Mouse (Mus musculus) layer of hippocampus, adult 9-11 months (tissue): ENCODE measurements around the gene Emilin3.
"Not testable (repeated sequence)": the region's sequence is repeated elsewhere in the genome, so short reads cannot be mapped to it uniquely, and the experiment has no call there.

Experiments
- DNase-seq: peaks from one replicate; pipeline ENCODE4 v3.0.0; 2022

The Emilin3 gene

DNA sequence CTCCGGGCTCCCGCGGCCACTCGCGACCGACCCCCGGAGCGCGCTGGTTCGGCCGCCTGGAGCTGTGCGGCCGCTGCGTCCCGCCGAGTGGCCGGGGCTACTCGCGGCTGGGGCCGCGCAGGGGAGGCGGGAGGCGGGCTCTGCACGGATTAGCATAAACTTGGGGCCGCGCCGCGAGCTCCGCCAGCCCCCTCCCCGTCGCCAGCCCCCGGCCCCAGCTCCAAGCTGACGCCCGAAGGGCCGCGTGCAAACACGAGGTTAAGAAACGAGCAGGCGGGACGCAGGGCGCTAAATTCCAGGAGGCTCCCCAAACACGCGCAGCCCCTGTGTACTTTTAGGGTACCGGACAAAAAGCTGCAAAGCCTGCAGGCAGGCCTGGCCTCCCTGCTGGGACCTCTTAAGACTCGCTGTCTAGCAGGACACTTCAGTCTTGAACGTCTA, at the start of gene Emilin3:
TSS of gene Emilin3 (minus strand) at position 98 of the 441 bp plus-strand sequence.
- DNase-seq, result no peak

DNA sequence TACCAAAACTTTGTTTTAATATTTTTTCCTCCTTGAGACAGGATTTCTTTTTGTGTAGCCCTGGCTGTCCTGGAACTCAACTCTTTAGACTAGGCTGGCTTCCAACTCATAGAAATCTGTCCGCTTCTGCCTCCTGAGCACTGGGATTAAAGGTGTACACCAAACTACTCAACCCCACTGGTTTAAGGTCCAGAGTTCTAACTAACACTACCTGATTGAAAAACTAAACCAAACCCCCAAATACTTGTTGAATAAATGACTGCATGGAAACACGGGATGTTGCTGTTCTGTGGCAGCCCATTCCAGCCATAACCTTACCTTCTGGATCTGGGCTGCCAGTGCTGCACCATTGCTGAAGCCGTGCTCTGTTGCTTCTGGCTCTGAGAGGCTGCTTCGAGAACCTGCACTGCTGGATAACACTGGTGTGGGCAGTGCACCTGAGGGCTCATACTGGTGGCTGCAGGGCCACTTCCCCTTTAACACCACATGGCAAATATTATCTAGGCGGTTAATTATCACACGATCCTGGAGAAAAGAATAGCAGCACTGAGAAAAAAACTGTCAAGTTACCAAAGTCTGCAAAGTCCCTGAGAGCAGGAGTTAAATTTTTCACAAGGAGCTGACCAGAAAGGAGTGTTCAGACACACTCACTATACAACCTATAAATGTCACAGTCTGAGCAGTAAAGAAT, 49.0 kb upstream of the Emilin3 start:
- no peak for DNase-seq

DNA sequence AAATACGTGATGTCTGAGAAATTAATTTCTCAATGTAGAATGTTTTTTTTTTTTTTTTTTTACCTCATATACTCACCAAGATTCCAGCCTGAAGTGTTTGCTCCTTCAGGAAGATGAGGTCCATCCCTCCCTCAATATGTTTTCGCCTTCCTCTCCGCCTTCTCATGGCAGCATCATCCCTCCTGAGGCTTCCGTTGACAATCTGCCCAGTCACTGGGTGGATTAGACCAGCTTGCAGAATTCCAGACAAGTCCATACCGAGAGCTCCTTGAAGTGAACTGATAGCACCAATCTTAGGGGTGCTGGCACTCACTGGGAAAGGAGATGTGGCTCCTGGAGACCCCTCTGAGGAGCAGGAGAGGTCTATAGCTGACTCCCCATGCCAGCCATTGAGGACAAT, 47.8 kb upstream of the Emilin3 start:
- DNase-seq, result no peak

DNA sequence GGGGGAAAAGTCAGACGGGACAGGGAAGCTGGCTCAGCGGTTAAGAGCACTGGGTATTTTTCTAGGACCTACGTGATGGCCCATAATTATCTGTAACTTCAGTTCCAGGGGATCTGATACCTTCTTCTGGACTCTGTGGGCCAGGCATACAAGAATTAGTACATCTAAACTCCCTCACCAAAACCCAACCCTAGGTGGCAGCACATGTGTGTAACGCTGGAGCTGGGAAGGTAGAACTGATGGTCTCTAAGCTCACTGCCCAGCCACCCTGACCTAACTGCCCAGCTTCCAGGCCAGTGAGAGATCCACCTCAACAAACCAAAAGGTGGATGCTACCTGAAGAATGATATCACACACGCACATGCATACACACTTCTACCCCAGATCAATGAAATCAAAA, 46.6 kb upstream of the Emilin3 start:
- DNase-seq, result no peak

DNA sequence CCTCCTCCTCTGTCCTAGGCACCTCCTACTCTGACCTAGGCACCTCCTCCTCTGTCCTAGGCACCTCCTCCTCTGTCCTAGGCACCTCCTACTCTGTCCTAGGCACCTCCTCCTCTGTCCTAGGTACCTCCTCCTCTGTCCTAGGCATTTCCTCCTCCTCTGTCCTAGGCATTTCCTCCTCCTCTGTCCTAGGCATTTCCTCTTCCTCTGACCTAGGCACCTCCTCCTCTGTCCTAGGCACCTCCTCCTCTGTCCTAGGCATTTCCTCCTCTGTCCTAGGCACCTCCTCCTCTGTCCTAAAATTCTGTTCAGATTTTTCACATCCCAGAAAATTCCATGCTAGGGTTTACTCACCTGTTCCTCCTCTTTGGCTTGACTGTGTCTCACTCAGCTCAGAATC, 45.7 kb upstream of the Emilin3 start:
- DNase-seq, result not testable (repeated sequence)

DNA sequence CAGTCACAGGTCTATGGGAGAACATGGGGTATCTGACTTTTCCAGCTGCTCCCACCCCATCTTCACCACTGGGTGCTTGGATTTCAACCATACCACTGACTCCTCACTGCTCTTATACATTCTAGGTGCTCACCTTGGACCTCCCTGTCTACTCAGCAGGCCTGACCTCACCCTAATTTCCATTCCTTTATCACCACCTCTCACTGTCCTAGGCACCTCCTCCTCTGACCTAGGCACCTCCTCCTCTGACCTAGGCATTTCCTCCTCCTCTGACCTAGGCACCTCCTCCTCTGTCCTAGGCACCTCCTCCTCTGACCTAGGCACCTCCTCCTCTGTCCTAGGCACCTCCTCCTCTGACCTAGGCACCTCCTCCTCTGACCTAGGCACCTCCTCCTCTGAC, 45.2 kb upstream of the Emilin3 start:
- not testable (repeated sequence) for DNase-seq

DNA sequence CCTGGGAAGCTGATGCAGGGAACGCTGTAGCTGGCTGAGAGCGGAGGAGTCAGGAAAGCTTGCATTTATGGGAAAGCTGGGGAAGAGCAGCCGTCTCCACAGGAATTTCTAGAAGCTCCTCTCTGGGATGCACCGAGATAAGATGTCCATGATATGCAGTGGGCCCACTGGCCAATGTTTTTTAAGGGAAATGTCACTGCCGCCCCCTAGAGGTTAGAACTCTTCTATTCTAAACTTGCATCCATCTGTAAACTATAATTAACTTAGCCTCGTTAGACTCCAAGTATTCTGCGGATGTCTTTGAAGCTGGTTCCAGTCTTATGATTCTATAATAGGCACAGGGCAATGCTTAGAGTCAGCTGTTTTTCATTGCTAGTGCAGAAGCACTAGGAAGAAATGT, 43.2 kb upstream of the Emilin3 start:
- DNase-seq, result peak; percentile 31

DNA sequence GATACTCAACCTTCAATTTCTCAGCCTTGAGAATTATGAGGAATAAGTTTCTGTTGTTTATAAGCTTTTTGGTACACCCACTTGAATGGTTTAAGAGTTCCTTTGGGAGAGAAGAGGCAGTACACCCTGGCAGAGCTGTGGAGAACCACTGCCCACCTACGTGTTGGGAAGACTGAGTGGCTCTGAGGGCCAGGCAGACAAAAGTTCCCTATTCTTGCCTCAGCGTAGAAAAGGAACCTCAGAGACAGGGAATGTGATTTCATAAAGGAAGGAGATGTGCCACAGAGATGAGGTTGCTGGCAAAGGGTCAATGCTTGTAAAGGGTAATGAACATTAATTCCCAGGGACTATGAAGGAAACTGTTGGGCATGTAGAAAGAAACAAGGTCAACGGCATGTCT, 42.4 kb upstream of the Emilin3 start:
- DNase-seq, result no peak

DNA sequence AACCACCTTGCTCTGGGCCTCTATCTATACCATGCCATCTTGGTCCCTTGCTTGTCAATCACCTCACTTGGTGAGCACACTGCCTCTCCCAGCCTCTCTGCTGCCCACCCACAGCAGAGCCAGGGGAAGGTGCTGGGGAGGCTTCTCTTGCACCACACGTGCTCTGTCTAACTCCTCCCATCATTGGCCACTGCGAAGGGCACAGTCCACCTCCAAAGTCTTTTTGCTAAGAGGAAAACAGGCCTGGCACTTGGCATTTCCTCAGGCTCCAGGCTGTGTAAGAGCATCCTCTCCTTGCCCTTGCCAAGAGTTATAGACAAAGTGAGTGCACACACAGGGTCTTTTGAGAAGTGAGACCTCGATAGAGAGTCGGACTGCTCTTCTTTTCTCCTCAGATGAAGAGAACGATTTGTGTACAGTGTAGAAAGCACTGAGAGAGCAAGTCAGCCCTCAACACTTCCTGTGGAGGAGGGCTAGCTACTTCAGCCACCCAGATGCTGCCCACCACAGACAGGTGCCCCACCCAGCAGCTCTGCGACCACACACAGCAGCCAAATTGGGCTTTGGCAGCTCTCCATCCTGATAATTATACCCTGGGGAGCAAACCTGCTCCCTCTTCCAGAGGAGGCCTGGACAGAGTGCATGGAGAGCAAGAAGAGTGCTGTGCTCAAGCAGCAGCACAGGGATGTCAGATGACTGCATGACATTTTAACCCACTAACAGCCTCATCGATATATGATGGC, 41.2 kb upstream of the Emilin3 start:
- no peak for DNase-seq

DNA sequence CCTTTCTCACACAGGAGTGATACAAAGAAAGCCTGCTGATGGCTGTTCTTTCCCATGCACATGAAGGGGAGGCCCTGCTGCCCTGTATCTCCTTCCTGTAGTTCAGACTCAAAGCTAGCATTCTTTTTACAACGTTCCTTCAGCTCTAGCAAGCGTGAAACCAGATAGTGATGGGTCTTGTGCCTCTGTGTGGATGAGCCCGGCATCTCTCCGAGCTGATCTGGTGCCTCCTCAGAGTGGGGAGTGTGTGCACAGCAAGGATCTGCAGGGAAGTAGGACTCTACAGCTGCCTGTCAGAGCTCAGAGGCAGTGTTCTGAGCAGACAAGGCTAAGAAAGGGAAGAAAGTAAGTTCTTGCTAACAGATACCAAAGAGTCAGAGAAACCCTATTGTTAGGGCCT, 39.5 kb upstream of the Emilin3 start:
- DNase-seq, result no peak

DNA sequence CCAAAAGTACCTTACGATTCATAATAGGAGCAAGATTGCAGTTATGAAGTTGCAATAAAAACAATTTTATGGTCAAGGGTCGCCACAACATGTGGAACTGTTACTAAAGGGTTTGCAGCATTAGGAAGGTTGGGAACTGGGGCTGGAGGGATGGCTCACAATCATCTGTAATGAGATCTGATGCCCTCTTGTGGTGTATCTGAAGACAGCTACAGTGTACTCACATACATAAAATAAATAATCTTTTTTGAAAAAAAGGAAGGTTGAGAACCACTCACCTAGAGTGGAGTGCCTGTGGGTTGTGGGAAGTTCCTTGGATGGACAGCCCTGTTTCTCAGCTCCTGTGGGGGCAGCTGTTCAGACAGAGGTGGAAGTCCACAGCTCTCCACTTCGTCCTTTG, 30.3 kb upstream of the Emilin3 start:
- no peak for DNase-seq

DNA sequence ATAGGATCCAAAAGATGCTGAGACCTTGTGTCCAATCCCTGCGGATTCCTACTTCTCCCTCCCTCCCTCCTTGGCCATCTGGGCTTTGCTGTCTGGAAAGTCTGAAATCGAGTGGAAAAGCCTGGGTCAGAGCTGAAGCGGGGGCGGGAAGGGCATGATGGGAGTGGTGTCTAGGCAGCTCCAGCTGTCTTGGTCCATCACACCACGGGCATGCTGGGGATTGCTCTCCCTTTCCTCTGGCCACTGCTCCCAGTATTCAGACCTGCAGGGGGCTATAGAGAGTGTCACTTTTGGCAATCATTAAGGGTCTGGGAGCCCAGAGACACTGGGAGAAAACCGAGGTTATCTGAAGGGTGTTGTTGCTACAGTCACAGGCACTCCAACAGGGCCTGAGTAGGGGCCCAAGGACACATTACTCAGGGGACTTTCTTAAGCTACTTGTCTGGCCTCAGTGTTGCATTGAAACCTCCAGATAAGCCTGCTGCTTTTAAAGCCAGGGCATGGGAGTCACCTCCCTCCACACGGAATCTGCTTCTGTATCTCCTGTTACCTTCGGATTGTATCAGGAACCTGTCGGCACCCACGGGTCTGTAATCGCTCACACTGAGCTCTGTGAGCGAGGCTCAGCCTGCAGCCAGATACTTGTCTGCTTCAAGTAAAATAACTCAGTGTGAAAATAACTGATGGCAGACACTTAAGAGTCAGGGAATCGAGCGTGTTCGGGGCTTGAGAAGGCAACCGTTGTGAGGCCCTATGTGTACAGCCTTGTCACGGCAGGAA, 29.0 kb upstream of the Emilin3 start:
- DNase-seq, result no peak

DNA sequence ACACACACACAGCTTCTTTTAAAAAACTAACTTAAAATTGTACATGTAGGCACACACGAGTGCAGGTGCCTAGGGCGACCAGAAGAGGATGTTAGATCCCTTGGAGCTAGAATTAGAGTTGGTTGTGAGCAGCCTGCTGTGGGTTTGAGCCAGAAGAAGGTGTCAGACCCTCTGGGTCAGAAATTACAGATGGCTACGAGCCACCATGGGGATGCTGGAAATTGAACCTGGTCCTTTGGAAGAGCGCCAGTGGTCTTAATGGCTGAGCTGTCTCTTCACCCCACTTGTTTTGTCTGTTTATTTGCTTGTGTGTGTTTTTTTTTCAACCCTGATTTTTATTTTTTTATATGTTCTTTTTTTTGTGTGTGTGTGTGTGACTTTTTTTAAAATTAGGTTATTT, 22.3 kb upstream of the Emilin3 start:
- DNase-seq, result no peak

DNA sequence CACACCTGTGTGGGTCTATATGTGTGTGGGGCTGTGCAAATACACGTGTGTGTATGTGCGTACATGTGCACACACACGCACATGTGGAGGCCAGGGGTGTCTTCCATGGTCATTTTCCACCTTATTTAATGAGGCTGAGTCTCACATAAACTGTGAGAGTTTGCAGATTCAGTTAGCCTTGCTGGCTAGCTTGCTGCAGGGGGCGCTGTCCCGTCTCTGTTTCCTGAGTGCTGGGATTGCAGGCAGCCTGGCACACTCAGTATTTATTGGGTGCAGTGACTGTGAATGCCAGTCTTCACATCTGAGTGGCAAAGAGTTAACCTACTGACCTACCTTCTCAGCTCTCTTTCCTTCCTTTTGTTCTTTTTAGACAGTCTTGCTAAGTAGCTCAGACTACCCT, 21.8 kb upstream of the Emilin3 start:
- no peak for DNase-seq

DNA sequence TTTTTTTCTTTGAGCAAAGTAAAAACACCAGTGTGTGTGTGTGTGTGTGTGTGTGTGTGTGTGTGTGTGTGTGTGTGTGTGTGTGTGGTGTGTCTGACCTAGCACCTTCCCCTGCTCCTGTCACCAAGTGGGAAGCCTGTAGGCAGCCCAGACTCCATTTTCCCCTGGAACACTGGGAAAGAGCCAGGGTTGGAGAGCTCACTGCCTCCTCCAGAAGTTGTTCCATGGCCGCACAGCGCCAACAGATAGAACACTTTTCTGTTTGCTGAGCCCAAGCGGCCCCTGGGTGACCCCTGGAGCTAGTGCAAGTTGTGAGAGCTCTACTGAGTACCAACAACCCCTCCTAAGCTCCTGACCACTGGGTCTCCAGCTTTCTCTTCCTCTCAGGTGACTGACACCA, 20.9 kb upstream of the Emilin3 start:
- DNase-seq, result no peak

DNA sequence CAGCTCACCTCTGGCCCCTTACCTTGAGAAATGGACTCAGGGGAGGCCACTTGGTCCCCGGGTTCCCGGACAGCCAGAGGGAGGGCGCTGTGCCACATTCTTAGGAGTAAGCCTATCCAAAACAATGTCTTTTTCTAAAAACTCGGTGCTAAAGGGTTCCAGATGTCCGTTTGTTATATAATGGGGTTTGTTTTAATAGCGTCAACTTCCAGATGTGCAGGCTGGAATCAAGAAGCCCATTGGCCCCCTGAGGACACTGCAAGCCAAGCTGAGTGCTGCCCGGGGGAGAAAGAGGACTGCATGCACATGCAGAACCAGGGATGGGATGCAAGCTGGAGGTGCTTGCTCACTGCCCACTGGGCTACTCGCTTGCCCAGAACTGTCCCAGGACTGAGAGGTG, 20.2 kb upstream of the Emilin3 start:
- DNase-seq, result no peak

DNA sequence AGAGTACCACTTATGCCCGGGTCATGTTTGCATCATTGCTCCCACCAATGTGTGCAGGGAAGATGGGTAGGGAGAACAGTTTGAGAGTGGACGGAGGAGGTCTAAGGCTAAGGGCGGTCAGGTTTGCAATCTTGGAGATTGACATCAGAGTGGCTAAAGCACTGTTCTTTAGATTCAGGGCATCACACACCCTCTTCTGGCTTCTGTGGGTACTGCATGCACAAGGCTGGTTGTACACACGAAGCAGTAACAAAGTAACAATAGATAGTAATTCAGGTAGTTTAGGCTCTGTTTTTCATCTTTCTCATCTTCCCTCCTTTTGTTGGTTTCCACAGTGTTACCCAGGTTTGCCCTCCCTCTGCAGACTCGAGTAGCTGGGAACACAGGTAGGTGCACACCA, 19.2 kb upstream of the Emilin3 start:
- DNase-seq, result no peak

DNA sequence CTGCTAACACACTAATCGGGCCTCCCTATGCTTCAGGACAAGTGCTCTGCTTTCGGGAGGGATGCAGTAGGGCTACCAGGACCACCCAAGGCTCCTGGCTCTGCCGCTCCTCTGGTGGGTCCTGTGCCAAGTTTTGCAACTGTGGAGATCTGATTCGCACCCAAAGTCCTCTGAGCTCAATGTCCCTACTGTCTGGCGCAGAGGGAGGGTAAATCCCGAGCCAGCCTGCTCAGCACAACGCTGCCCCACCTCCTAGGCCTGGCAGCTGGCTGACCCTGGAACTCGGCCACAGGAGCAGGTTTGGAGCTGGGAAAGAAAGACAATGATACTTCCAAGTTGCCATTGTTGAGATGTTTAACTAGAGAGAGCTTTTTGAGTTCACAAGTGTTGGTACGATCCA, 13.1 kb upstream of the Emilin3 start:
- DNase-seq, result peak; percentile 50

DNA sequence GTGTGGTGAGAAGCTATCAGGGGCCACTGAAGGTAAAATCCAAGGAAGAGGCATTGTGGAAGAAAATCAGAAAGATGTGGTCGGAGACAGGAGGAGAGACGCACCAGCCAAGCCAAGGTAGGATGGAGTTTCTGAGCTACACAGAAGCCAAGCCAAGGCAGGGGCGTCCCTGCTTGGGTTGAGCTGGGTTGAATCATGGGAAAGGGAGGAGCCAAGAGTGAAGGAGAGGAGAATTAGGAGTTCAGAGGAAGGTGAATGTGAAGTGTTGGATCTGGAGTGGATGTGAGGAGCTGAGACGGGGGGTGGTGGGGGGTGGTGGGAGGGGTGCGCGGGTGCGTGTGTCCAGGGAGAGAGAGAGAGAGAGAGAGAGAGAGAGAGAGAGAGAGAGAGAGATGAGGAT, 9.2 kb upstream of the Emilin3 start:
- no peak for DNase-seq

DNA sequence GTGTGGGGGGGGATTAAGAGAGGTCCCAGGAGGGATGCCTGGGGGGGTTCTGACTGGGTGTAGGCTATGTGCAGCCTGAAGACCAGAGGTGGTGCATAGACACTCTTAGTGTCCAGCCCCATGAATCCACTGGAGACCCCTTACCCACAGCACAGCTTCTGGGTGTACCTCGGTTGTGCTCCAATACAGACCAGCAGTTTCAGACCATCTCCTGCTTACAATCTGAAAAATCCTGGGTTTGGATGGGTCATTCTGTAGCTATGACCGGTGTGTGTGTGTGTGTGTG, 6.7 kb upstream of the Emilin3 start:
- no peak for DNase-seq

DNA sequence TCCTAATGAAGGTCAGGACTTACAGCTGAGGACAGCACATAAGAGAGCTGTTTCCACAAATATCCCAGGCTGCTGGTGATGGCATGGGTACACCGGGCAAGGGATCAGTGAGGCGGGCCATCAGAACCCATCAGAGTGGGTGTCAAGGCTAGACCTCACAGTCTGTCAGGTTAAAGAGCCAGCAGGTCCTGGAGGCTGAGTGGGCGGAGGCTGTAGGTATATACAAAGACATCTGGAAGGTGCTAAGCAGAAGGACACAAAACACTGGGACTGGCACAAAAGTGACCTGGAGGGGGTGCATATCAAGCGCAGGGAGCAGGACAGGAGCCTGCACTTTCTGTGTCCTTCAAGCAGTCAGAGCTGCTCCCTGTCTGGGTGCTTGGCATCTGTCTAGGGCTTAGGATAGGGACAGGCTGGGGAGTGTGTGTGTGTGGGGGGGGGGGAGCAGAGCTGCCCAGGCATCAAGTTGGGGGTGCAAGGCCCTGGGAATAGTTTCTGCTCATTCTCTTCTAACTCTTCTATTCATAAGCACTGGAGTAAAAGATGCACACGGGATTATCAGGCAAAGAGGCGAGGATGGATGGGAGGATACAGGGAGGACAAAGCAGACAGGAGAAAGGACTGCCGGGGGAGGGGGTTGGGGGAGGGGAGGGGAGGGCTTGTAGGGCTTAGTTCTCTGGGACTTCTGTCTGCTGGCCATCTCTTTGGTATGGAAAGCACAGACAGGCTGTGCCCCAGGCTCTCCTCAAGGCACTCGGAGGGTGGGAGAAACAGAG, 6.2 kb upstream of the Emilin3 start:
- no peak for DNase-seq

DNA sequence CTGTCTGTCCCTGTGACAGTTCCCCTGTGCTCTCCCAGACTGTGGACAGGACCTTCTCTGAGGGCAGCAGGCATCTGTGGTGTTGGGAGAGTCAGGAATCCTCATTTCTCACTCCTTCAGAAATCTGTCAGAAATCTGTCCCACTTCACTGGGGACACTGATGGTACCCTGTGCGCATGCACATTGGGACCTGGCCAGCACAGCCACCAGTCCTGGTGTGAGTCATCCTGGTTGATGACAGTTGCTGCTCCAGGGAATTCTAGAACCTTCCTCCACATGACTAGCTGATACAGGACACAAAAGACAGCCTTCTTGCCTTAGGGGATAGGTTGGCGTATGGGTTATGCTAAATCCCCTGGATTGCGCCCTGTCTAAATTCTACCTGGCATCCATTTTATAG, 5.2 kb upstream of the Emilin3 start:
- DNase-seq, result peak; percentile 26

DNA sequence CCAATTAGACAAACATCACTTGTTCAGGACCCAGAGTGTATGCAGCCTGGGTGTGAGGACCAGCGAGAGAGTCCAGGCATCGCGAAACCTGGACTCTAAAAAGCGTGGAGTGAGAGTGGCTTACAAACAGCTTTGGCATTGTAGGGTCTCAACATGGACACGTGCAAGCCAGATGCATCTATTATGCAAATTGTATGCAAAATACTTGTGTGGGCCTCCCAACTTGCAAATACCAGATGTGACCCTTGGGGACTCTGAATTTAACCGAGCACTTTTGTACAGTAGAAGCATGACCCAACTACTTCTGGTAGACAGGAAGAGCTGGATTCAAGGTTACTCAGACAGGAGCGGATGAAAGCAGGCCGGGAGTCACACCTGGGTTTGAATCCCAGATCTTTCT, 4.6 kb upstream of the Emilin3 start:
- no peak for DNase-seq
